Mouse (Mus musculus): ENCODE data around the gene Tnik. TPM values are rescaled to one million over a fixed set of nuclear protein-coding genes. Genes with fewer than 3 reads are reported as not detected.

Tnik gene
- polyA plus RNA-seq, 1 experiment from 2014 or later: 114 TPM

GRCm38 (mm10) chr3:28255711-28256110 lies 7.3 kb upstream of the Tnik start:
- H3K4me2 ChIP-seq (ENCODE audit: low read length): no peak overlapping the region
- ATAC-seq (ENCODE audit: low FRiP score, low TSS enrichment): no peak
- no peaks in the 10 kb centered on the region for H3K4me1 ChIP-seq (ENCODE audit: control insufficient read depth, insufficient read depth, low read length)
- no peak overlapping the region for H3K27ac ChIP-seq (replicated peaks; ENCODE audit: low read depth, low read length)
- no peaks in the 10 kb centered on the region for H3K36me3 ChIP-seq (ENCODE audit: control insufficient read depth, insufficient read depth, low read length)
- H3K4me3 ChIP-seq (replicated peaks; ENCODE audit: low read depth, low read length): no peak overlapping the region
- H3K9me3 ChIP-seq (ENCODE audit: control insufficient read depth, low read length): no peaks in the 10 kb centered on the region
- no peaks in the 10 kb centered on the region for H3K27me3 ChIP-seq (ENCODE audit: control insufficient read depth, insufficient read depth, low read length)
- 89% methylated on average over 7 of the region's 7 CpGs for WGBS
- H3K9ac ChIP-seq (replicated peaks; ENCODE audit: low read length): no peak overlapping the region
- no peak for DNase-seq

DNA sequence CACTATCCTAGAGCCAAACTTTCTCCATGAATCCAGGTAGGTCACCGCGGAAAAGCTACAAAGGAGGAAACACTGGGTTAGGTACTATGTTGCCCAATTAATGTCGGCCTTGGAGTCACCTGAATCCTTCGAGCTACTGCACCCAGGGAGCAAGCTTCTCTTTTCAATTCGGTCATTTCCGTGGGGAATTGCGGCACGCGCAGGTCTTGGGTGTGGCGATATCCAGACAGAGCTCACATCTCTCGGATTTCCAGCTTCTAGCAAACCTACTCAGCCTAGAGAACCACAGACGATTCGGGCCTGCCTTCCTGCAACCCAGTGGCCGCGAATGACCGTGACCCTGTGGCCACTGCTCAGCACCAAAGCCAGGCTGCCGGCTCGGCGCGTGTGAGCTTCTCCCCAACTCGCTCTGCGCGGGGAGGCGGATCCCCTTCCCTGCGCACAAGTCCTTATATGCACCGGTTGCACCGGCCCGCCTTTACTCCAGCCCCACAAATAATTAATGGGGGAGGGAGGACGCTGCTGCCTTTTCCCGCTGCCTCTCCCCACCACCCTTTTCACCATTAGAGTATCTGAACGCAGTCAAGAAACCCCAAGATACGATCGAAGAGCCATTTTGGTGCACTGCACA lies 528 bp upstream of the Tnik start:
- Histone ChIP-seq H3K36me3 (ENCODE audit: control insufficient read depth, insufficient read depth, low read length) (no peaks in the 10 kb centered on the region), H3K9me3 (ENCODE audit: control insufficient read depth, low read length) (no peaks in the 10 kb centered on the region), H3K4me2 (ENCODE audit: low read length) (peak overlapping the region; percentile 70), H3K27ac (replicated peaks; ENCODE audit: low read depth, low read length) (peak overlapping the region; percentile 95), H3K4me1 (ENCODE audit: control insufficient read depth, insufficient read depth, low read length) (peaks cover 21% of the 10 kb centered on the region), H3K4me3 (replicated peaks; ENCODE audit: low read depth, low read length) (peak overlapping the region; percentile 83), H3K9ac (replicated peaks; ENCODE audit: low read length) (peak overlapping the region; percentile 95), H3K27me3 (ENCODE audit: control insufficient read depth, insufficient read depth, low read length) (no peaks in the 10 kb centered on the region)
- under 1% methylated on average over 33 of the region's 33 CpGs for WGBS
- ATAC-seq (ENCODE audit: low FRiP score, low TSS enrichment) (peak; percentile 38), DNase-seq (peak; percentile 80)

DNA sequence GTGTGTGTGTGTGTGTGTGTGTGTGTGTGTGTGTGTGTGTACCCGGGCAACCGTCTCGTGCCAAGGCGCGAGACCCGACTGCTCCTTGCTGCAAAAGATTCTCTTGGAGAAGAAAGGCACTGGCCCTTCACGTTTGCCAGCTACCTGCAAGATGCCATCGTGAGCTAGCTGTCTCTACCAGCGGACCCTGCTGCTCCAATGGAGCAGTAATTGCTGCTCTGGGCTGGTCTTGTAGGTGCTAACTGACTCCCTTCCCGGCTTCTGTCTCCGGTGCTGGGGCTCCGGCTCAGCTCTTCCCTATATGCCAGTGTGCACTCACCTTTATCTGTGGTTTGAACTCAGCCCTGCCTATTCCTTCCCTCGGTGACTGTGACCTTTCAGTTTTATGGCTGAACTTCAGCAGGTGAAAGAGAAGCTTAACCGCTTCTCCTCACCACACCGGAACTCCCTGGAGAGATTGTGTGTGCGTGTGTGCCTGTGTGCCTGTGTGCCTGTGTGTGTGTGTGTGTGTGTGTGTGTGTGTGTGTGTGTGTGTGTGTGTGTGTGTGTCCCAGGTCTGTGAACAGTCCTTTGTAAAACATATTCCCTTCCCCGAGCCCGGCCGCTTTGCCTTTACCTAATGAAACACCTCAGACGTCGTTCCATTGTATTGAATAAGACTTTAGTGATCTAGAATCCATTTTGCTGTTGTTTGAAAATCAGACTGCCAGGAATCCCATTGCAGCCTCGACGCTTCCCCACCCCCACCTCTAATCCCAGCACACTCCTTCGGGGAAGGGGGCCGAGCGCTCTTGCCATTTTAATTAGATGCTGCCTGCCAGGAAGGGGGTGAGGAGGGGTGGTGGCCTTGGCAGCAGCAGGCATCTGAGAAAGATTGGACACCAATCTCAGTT lies 1.2 kb downstream of the Tnik start:
- H3K27me3 ChIP-seq (ENCODE audit: control insufficient read depth, insufficient read depth, low read length): no peaks in the 10 kb centered on the region
- peak overlapping the region; percentile 83 for H3K4me3 ChIP-seq (replicated peaks; ENCODE audit: low read depth, low read length)
- H3K4me2 ChIP-seq (ENCODE audit: low read length): peak overlapping the region; percentile 70
- H3K9ac ChIP-seq (replicated peaks; ENCODE audit: low read length): peak overlapping the region; percentile 95
- under 1% methylated on average over 26 of the region's 26 CpGs for WGBS
- no peaks in the 10 kb centered on the region for H3K9me3 ChIP-seq (ENCODE audit: control insufficient read depth, low read length)
- DNase-seq: peak; percentile 85
- peak overlapping the region; percentile 95 for H3K27ac ChIP-seq (replicated peaks; ENCODE audit: low read depth, low read length)
- H3K36me3 ChIP-seq (ENCODE audit: control insufficient read depth, insufficient read depth, low read length): no peaks in the 10 kb centered on the region
- ATAC-seq (ENCODE audit: low FRiP score, low TSS enrichment): peak; percentile 16
- H3K4me1 ChIP-seq (ENCODE audit: control insufficient read depth, insufficient read depth, low read length): peaks cover 29% of the 10 kb centered on the region

GRCm38 (mm10) chr3:28264841-28265150 lies 1.8 kb downstream of the Tnik start:
- Histone ChIP-seq H3K4me2 (ENCODE audit: low read length) (peak overlapping the region; percentile 70), H3K9me3 (ENCODE audit: control insufficient read depth, low read length) (no peaks in the 10 kb centered on the region), H3K9ac (replicated peaks; ENCODE audit: low read length) (peak overlapping the region; percentile 95), H3K4me1 (ENCODE audit: control insufficient read depth, insufficient read depth, low read length) (peaks cover 35% of the 10 kb centered on the region), H3K27ac (replicated peaks; ENCODE audit: low read depth, low read length) (peak overlapping the region; percentile 95), H3K4me3 (replicated peaks; ENCODE audit: low read depth, low read length) (peak overlapping the region; percentile 83), H3K36me3 (ENCODE audit: control insufficient read depth, insufficient read depth, low read length) (no peaks in the 10 kb centered on the region), H3K27me3 (ENCODE audit: control insufficient read depth, insufficient read depth, low read length) (no peaks in the 10 kb centered on the region)
- ATAC-seq (ENCODE audit: low FRiP score, low TSS enrichment) (no peak), DNase-seq (no peak)
- WGBS: 14% methylated on average over 5 of the region's 5 CpGs

GRCm38 (mm10) chr3:28265183-28265582 lies 2.2 kb downstream of the Tnik start:
- H3K4me1 ChIP-seq (ENCODE audit: control insufficient read depth, insufficient read depth, low read length): peaks cover 39% of the 10 kb centered on the region
- no peaks in the 10 kb centered on the region for H3K9me3 ChIP-seq (ENCODE audit: control insufficient read depth, low read length)
- H3K4me3 ChIP-seq (replicated peaks; ENCODE audit: low read depth, low read length): peak overlapping the region; percentile 83
- peak overlapping the region; percentile 70 for H3K4me2 ChIP-seq (ENCODE audit: low read length)
- DNase-seq: peak; percentile 70
- 25% methylated on average over 4 of the region's 4 CpGs for WGBS
- H3K36me3 ChIP-seq (ENCODE audit: control insufficient read depth, insufficient read depth, low read length): no peaks in the 10 kb centered on the region
- peak overlapping the region; percentile 95 for H3K27ac ChIP-seq (replicated peaks; ENCODE audit: low read depth, low read length)
- ATAC-seq (ENCODE audit: low FRiP score, low TSS enrichment): no peak
- H3K27me3 ChIP-seq (ENCODE audit: control insufficient read depth, insufficient read depth, low read length): no peaks in the 10 kb centered on the region
- peak overlapping the region; percentile 95 for H3K9ac ChIP-seq (replicated peaks; ENCODE audit: low read length)

GRCm38 (mm10) chr3:28265656-28266055 lies 2.6 kb downstream of the Tnik start:
- WGBS: 40% methylated on average over 5 of the region's 5 CpGs

DNA sequence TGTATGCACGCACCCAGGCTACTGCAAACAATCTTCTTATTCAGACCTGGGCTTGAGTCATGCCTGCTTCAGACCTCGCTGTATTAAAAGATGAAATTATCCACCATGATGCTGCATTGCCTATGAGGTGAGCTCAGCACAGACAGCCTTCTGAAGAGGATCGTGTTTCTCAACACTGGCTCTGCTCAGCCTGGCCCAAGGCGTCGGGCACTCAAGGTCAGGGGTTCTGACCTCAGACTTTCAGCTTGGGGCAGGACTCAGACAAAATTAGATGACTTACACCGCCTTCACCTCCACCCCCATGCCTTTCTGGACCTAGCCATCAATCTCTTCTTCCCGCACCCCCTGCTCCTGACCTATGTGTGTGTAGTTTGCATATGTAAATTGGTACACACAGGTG lies 4.2 kb downstream of the Tnik start:
- Histone ChIP-seq H3K4me3 (replicated peaks; ENCODE audit: low read depth, low read length) (peak overlapping the region; percentile 83; the same call in 1 of the 2 replicates), H3K36me3 (ENCODE audit: control insufficient read depth, insufficient read depth, low read length) (no peaks in the 10 kb centered on the region), H3K27me3 (ENCODE audit: control insufficient read depth, insufficient read depth, low read length) (no peaks in the 10 kb centered on the region), H3K9ac (replicated peaks; ENCODE audit: low read length) (no peak overlapping the region), H3K9me3 (ENCODE audit: control insufficient read depth, low read length) (no peaks in the 10 kb centered on the region), H3K4me2 (ENCODE audit: low read length) (peak overlapping the region; percentile 70), H3K27ac (replicated peaks; ENCODE audit: low read depth, low read length) (no peak overlapping the region), H3K4me1 (ENCODE audit: control insufficient read depth, insufficient read depth, low read length) (peaks cover 42% of the 10 kb centered on the region)
- 64% methylated on average over 7 of the region's 7 CpGs for WGBS
- ATAC-seq (ENCODE audit: low FRiP score, low TSS enrichment) (no peak), DNase-seq (no peak)

More at GRCm38 (mm10) chr3:28265656-28266055, 2.6 kb downstream of the Tnik start:
- Histone ChIP-seq H3K9ac (replicated peaks; ENCODE audit: low read length) (peak overlapping the region; percentile 95), H3K4me3 (replicated peaks; ENCODE audit: low read depth, low read length) (peak overlapping the region; percentile 83), H3K27ac (replicated peaks; ENCODE audit: low read depth, low read length) (peak overlapping the region; percentile 95), H3K36me3 (ENCODE audit: control insufficient read depth, insufficient read depth, low read length) (no peaks in the 10 kb centered on the region), H3K9me3 (ENCODE audit: control insufficient read depth, low read length) (no peaks in the 10 kb centered on the region), H3K27me3 (ENCODE audit: control insufficient read depth, insufficient read depth, low read length) (no peaks in the 10 kb centered on the region), H3K4me1 (ENCODE audit: control insufficient read depth, insufficient read depth, low read length) (peaks cover 42% of the 10 kb centered on the region), H3K4me2 (ENCODE audit: low read length) (peak overlapping the region; percentile 70)
- no peak for ATAC-seq (ENCODE audit: low FRiP score, low TSS enrichment)
- peak; percentile 63 for DNase-seq

GRCm38 (mm10) chr3:28269716-28270115 lies 6.7 kb downstream of the Tnik start:
- H3K9me3 ChIP-seq (ENCODE audit: control insufficient read depth, low read length): no peaks in the 10 kb centered on the region
- H3K36me3 ChIP-seq (ENCODE audit: control insufficient read depth, insufficient read depth, low read length): no peaks in the 10 kb centered on the region
- H3K4me3 ChIP-seq (replicated peaks; ENCODE audit: low read depth, low read length): no peak overlapping the region
- DNase-seq: peak; percentile 69
- ATAC-seq (ENCODE audit: low FRiP score, low TSS enrichment): no peak
- no peak overlapping the region for H3K4me2 ChIP-seq (ENCODE audit: low read length)
- no peak overlapping the region for H3K9ac ChIP-seq (replicated peaks; ENCODE audit: low read length)
- WGBS: 48% methylated on average over 2 of the region's 2 CpGs
- H3K27ac ChIP-seq (replicated peaks; ENCODE audit: low read depth, low read length): no peak overlapping the region
- H3K4me1 ChIP-seq (ENCODE audit: control insufficient read depth, insufficient read depth, low read length): peaks cover 42% of the 10 kb centered on the region
- no peaks in the 10 kb centered on the region for H3K27me3 ChIP-seq (ENCODE audit: control insufficient read depth, insufficient read depth, low read length)
